Mouse (Mus musculus): ENCODE results near the gene Tmc5.

- no peak for TF ChIP-seq CTCF (IDR thresholded peaks at IDR 0.05 in 2 of 3, conservative IDR thresholded peaks at IDR 0.05 in 1 of 3; ENCODE audit: control insufficient read depth in 1 of 3, insufficient read depth in 1 of 3, low read depth in 2 of 3, low read length in 3 of 3, poor library complexity in 1 of 3, severe bottlenecking in 1 of 3)
- no peak for TF ChIP-seq POLR2A (IDR thresholded peaks at IDR 0.05; ENCODE audit: control insufficient read depth in 1 of 2, insufficient read depth in 1 of 2, low read depth in 1 of 2, low read length in 2 of 2, poor library complexity in 1 of 2)
- no peak for TF ChIP-seq MAFK (IDR thresholded peaks at IDR 0.05; ENCODE audit: borderline replicate concordance, low read depth, low read length)
- no peak for TF ChIP-seq SMC3 (IDR thresholded peaks at IDR 0.05; ENCODE audit: low read depth, low read length)
- no peak for TF ChIP-seq ZC3H11A (IDR thresholded peaks at IDR 0.05; ENCODE audit: low read depth, low read length)
- no peak for TF ChIP-seq MEF2A (IDR thresholded peaks at IDR 0.05; ENCODE audit: extremely low read depth, insufficient replicate concordance, low read depth, low read length, poor library complexity, severe bottlenecking)
Observed at GRCm38 (mm10) chr7:118609815-118610214, 12.7 kb downstream of the Tmc5 start.
